Mouse (Mus musculus) myocyte (in vitro differentiated cells): ENCODE data around the gene I0C0044D17Rik. TPM values are rescaled to one million over a fixed set of nuclear protein-coding genes. Genes with fewer than 3 reads are reported as not detected.

Experiments used
- H3K27me3 ChIP-seq: one replicate; pipeline ENCODE4 v1.6.1; 2011; ENCODE audit not compliant: control insufficient read depth, insufficient read depth, insufficient read length
- H3K36me3 ChIP-seq: one replicate; pipeline ENCODE4 v1.6.1; 2011; ENCODE audit not compliant: control insufficient read depth, insufficient read depth
- H3K4me2 ChIP-seq: one replicate; pipeline ENCODE4 v1.6.1; 2011; ENCODE audit warnings: low read depth, control low read depth
- H3K4me3 ChIP-seq: one replicate; pipeline ENCODE4 v1.5.1; 2011; ENCODE audit warnings: mild to moderate bottlenecking, control low read depth, moderate library complexity
- H3K79me2 ChIP-seq: one replicate; pipeline ENCODE4 v1.6.1; 2011; ENCODE audit not compliant: control insufficient read depth, insufficient read depth
- H3ac ChIP-seq: one replicate; pipeline ENCODE4 v1.6.1; 2011; ENCODE audit not compliant: control insufficient read depth, insufficient read length
- CEBPB ChIP-seq: IDR thresholded peaks from 2 replicates; pipeline ENCODE4 v1.6.1; 2011; ENCODE audit warnings: mild to moderate bottlenecking, moderate library complexity; ENCODE audit not compliant: poor library complexity, insufficient read depth, severe bottlenecking
- E2F4 ChIP-seq: IDR thresholded peaks from one replicate; pipeline ENCODE4 v1.6.1; 2011; ENCODE audit warnings: mild to moderate bottlenecking, control low read depth, moderate library complexity; ENCODE audit not compliant: insufficient read depth
- MAX ChIP-seq: IDR thresholded peaks from one replicate; pipeline ENCODE4 v1.6.1; 2011; ENCODE audit warnings: low read depth, mild to moderate bottlenecking, control low read depth
- MYOD1 ChIP-seq, 3 experiments: IDR thresholded peaks; one replicate each; pipeline ENCODE4 v1.6.1; 2011; ENCODE audit warnings: control low read depth in 2 of 3, low read depth in 2 of 3, mild to moderate bottlenecking in 2 of 3, moderate library complexity in 1 of 3; ENCODE audit not compliant: insufficient read length in 2 of 3, control insufficient read depth in 1 of 3
- MYOG ChIP-seq, 3 experiments: IDR thresholded peaks; one replicate each; pipeline ENCODE4 v1.6.1; 2011; ENCODE audit warnings: control low read depth in 2 of 3, low read depth in 2 of 3, mild to moderate bottlenecking in 2 of 3; ENCODE audit not compliant: insufficient read length in 2 of 3, control insufficient read depth in 1 of 3, insufficient read depth in 1 of 3
- POLR2A ChIP-seq: IDR thresholded peaks from one replicate; pipeline ENCODE4 v1.6.1; 2011; ENCODE audit warnings: low read depth, mild to moderate bottlenecking, control low read depth, moderate library complexity; ENCODE audit not compliant: insufficient read length
- POLR2AphosphoS2 ChIP-seq: IDR thresholded peaks from one replicate; pipeline ENCODE4 v1.6.1; 2011; ENCODE audit warnings: low read depth, control low read depth; ENCODE audit not compliant: insufficient read length
- REST ChIP-seq: IDR thresholded peaks from one replicate; pipeline ENCODE4 v1.6.1; 2011; ENCODE audit warnings: mild to moderate bottlenecking, control low read depth, moderate library complexity; ENCODE audit not compliant: insufficient read depth, insufficient read length
- SRF ChIP-seq: IDR thresholded peaks from one replicate; pipeline ENCODE4 v1.6.1; 2011; ENCODE audit warnings: low read depth; ENCODE audit not compliant: control insufficient read depth, insufficient read length
- TCF12 ChIP-seq: IDR thresholded peaks from one replicate; pipeline ENCODE4 v1.6.1; 2011; ENCODE audit warnings: mild to moderate bottlenecking, control low read depth; ENCODE audit not compliant: poor library complexity, insufficient read depth, severe bottlenecking
- TCF3 ChIP-seq: IDR thresholded peaks from one replicate; pipeline ENCODE4 v1.6.1; 2011; ENCODE audit warnings: low read depth, control low read depth; ENCODE audit not compliant: insufficient read length
- USF1 ChIP-seq: IDR thresholded peaks from one replicate; pipeline ENCODE4 v1.6.1; 2011; ENCODE audit warnings: low read depth, mild to moderate bottlenecking, control low read depth, moderate library complexity
- polyA plus RNA-seq: library from polyadenylated mRNA; unstranded; fragments of >200 nt; fragmentation: generic; extraction: Trizol; gene quantifications from one replicate; pipeline ENCODE4 v1.2.1, GENCODE M21; 2012; ENCODE audit warnings: missing spikeins

The I0C0044D17Rik gene
- polyA plus RNA-seq, 1 experiment = not detected

DNA sequence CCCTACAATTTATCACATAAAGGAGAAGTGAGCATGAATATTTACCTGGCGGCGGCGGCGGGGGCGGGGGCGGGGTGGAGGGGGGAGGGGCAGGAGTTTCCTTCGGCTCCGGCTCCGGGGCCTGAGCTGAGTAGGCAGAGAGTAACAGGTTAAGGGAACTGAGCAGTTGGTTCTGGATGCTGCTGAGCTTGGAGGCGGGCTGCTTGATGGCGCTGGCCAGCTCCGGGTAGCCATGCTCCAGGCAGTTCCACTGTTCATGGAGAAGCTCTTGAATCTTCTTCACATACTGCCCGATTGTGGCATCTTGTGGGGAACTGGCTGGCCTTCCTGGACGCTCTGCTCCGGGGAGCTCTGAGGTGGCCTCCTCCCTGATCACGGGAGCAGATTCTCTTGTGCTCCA, 45.4 kb downstream of the I0C0044D17Rik start:
- Histone ChIP-seq H3K79me2 (no peaks in the 10 kb centered on the region), H3ac (no peak overlapping the region), H3K4me3 (no peak overlapping the region), H3K36me3 (no peaks in the 10 kb centered on the region), H3K27me3 (no peaks in the 10 kb centered on the region), H3K4me2 (no peak overlapping the region)
- TF ChIP-seq SRF = no peak
- TF ChIP-seq REST = no peak
- TF ChIP-seq MAX = no peak
- TF ChIP-seq USF1 = no peak
- TF ChIP-seq TCF12 = no peak
- TF ChIP-seq CEBPB = no peak
- TF ChIP-seq POLR2A = no peak
- no peak for TF ChIP-seq MYOD1 (IDR thresholded peaks at IDR 0.05; ENCODE audit: control insufficient read depth in 1 of 3, insufficient read length in 2 of 3, low read depth in 2 of 3)

DNA sequence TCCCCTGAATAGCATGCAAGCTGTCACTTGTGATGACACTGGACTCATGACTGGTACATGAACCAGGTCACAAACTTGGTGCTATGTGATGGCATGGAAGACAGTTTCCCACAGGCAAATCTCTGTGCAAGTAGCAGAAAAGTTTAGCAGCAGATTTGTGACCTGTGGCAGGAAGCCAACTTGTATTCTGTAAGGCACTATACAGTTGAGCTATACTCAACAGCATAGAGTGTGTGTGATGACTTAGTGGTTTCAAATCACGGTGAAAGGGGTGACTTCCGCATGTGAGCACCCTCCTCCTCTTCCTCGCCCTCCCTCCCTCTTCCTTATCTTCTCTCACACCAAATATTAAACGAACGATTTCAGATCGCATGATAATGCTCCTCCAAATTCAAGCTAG, 46.2 kb downstream of the I0C0044D17Rik start:
- no peak overlapping the region for H3ac ChIP-seq
- H3K27me3 ChIP-seq = no peaks in the 10 kb centered on the region
- no peaks in the 10 kb centered on the region for H3K36me3 ChIP-seq
- H3K79me2 ChIP-seq = no peaks in the 10 kb centered on the region
- TF ChIP-seq POLR2AphosphoS2 (no peak), TCF12 (no peak), CEBPB (no peak), TCF3 (no peak), MYOG (IDR thresholded peaks at IDR 0.05; ENCODE audit: control insufficient read depth in 1 of 3, insufficient read depth in 1 of 3, insufficient read length in 2 of 3, low read depth in 2 of 3) (no peak), USF1 (no peak), POLR2A (no peak), E2F4 (no peak), SRF (no peak), MYOD1 (IDR thresholded peaks at IDR 0.05; ENCODE audit: control insufficient read depth in 1 of 3, insufficient read length in 2 of 3, low read depth in 2 of 3) (no peak)
- no peak overlapping the region for H3K4me2 ChIP-seq
- H3K4me3 ChIP-seq = no peak overlapping the region

DNA sequence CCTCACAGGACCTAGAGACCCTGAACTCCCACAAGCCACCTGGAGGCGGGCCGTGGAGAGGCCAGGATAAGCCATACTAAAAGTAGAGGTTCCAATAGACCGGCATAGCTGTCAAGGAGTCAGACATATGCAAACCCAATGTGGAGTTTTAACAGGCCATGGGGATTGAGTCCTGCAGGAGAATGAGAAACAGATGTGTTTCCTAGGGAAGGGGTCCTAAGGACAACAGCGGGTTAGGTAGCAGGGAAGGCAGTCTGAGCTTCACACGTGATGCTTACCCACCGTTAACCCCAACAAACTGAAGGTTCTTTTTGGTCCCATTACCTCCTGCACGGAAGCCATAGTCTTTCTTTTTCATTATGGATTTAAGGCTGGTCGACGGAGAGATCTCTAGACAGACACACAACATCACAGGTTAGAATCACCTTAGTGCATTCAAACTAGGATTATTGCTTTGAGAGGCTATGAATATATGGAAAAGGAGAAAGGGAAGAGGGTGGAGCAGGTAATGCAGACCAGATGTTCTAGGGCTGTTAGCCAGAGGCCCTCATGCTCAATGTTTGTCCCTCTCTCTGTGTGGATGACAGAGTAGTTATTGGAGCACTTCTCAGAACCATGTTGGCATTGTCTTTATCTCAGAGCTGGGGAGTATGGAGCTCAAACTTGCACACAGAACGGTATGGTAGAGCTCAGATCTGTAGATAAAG, 46.8 kb downstream of the I0C0044D17Rik start:
- H3K79me2 ChIP-seq = no peaks in the 10 kb centered on the region
- H3K36me3 ChIP-seq = no peaks in the 10 kb centered on the region
- no peaks in the 10 kb centered on the region for H3K27me3 ChIP-seq
- no peak overlapping the region for H3ac ChIP-seq
- no peak overlapping the region for H3K4me3 ChIP-seq
- no peak overlapping the region for H3K4me2 ChIP-seq
- TF ChIP-seq SRF (no peak), POLR2A (no peak), USF1 (no peak), TCF3 (no peak), E2F4 (no peak), REST (no peak), CEBPB (no peak), TCF12 (no peak), MYOD1 (IDR thresholded peaks at IDR 0.05; ENCODE audit: control insufficient read depth in 1 of 3, insufficient read length in 2 of 3, low read depth in 2 of 3) (no peak), MAX (no peak), MYOG (IDR thresholded peaks at IDR 0.05; ENCODE audit: control insufficient read depth in 1 of 3, insufficient read depth in 1 of 3, insufficient read length in 2 of 3, low read depth in 2 of 3) (no peak), POLR2AphosphoS2 (no peak)

DNA sequence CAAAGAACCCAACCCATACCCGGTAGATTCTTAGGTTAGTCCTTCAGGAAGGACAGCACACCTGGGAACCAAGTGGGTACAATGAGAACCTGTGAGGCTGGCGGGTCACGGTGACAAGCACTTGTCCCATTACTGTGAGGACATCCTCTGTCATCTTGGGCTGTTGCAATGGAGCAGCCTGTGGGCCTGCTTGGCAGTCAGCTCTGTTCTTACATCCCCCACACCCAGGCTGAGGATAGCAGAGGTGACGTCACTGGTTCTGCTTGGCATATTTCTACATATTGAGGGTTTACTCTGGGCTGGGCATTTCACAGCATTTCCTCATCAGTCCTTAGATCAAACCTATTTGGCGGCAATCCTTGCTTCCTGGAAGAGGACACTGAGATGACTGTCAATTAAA, 49.9 kb downstream of the I0C0044D17Rik start:
- Histone ChIP-seq H3K36me3 (no peaks in the 10 kb centered on the region), H3K4me2 (no peak overlapping the region), H3K27me3 (no peaks in the 10 kb centered on the region), H3K4me3 (no peak overlapping the region), H3ac (no peak overlapping the region), H3K79me2 (no peaks in the 10 kb centered on the region)
- TF ChIP-seq SRF (no peak), TCF3 (no peak), REST (no peak), MAX (no peak), USF1 (no peak), CEBPB (no peak), POLR2AphosphoS2 (no peak), MYOG (IDR thresholded peaks at IDR 0.05; ENCODE audit: control insufficient read depth in 1 of 3, insufficient read depth in 1 of 3, insufficient read length in 2 of 3, low read depth in 2 of 3) (no peak), TCF12 (no peak), MYOD1 (IDR thresholded peaks at IDR 0.05; ENCODE audit: control insufficient read depth in 1 of 3, insufficient read length in 2 of 3, low read depth in 2 of 3) (no peak), E2F4 (no peak), POLR2A (no peak)

Other genes with a start within 250 kb of the I0C0044D17Rik start
- not detected for gene L1td1, start 97.1 kb downstream of the I0C0044D17Rik start, polyA plus RNA-seq
- 0.01 TPM for gene Kank4, start 6.3 kb downstream of the I0C0044D17Rik start, polyA plus RNA-seq
- 14.6 TPM for gene Usp1, start 100.0 kb upstream of the I0C0044D17Rik start, polyA plus RNA-seq
- 0.04 TPM for gene Angptl3, start 207.1 kb upstream of the I0C0044D17Rik start, polyA plus RNA-seq